Mouse (Mus musculus) right cerebral cortex, adult 18-20 months (tissue): ENCODE measurements at regions not wholly inside any gene's neighbourhood (a gene's known extent, or its start where the extent isn't known, plus 50 kb on each side); places are given as distances from the start of the nearest gene placed in this dataset.
A peak's percentile ranks its signal among the peaks of the same experiment; 100 is the strongest.

Experiments used
- DNase-seq: peaks from one replicate; pipeline ENCODE4 v3.0.0; 2022; ENCODE audit warnings: mixed read lengths

GRCm38 (mm10) chr8:9152313-9152925 lies 462.1 kb upstream of the Arglu1 start:
- DNase-seq = no peak

GRCm38 (mm10) chr8:9144362-9144761 lies 454.0 kb upstream of the Arglu1 start:
- DNase-seq = no peak

- DNase-seq = no peak
Observed at GRCm38 (mm10) chr8:9139781-9140180, 449.5 kb upstream of the Arglu1 start.

GRCm38 (mm10) chr8:9139059-9139620 lies 448.8 kb upstream of the Arglu1 start:
- no peak for DNase-seq

GRCm38 (mm10) chr8:9133758-9134157 lies 443.4 kb upstream of the Arglu1 start:
- no peak for DNase-seq

GRCm38 (mm10) chr8:9132612-9133218 lies 442.4 kb upstream of the Arglu1 start:
- DNase-seq = peak; percentile 19

GRCm38 (mm10) chr8:9131249-9131648 lies 440.9 kb upstream of the Arglu1 start:
- no peak for DNase-seq

GRCm38 (mm10) chr8:9124503-9124902 lies 434.2 kb upstream of the Arglu1 start:
- DNase-seq = no peak

- DNase-seq = no peak
Observed at GRCm38 (mm10) chr8:9117809-9118737, 427.8 kb upstream of the Arglu1 start.

GRCm38 (mm10) chr8:9095980-9096379 lies 405.7 kb upstream of the Arglu1 start:
- no peak for DNase-seq

GRCm38 (mm10) chr8:9094002-9094401 lies 403.7 kb upstream of the Arglu1 start:
- DNase-seq = no peak

- DNase-seq = no peak
Observed at GRCm38 (mm10) chr8:9093356-9093755, 403.0 kb upstream of the Arglu1 start.

- no peak for DNase-seq
Observed at GRCm38 (mm10) chr8:9072724-9073123, 382.4 kb upstream of the Arglu1 start.

- no peak for DNase-seq
Observed at GRCm38 (mm10) chr8:9072286-9072685, 382.0 kb upstream of the Arglu1 start.

- DNase-seq = no peak
Observed at GRCm38 (mm10) chr8:9070953-9071352, 380.6 kb upstream of the Arglu1 start.

GRCm38 (mm10) chr8:9069845-9070244 lies 379.5 kb upstream of the Arglu1 start:
- DNase-seq = no peak

GRCm38 (mm10) chr8:9067731-9068130 lies 377.4 kb upstream of the Arglu1 start:
- DNase-seq = no peak

GRCm38 (mm10) chr8:9060166-9060565 lies 369.8 kb upstream of the Arglu1 start:
- DNase-seq = peak; percentile 38

GRCm38 (mm10) chr8:9055416-9055819 lies 365.1 kb upstream of the Arglu1 start:
- DNase-seq = no peak

GRCm38 (mm10) chr8:9054801-9055200 lies 364.5 kb upstream of the Arglu1 start:
- DNase-seq = no peak

GRCm38 (mm10) chr8:9051699-9052098 lies 361.4 kb upstream of the Arglu1 start:
- no peak for DNase-seq

GRCm38 (mm10) chr8:9050740-9051475 lies 360.6 kb upstream of the Arglu1 start:
- no peak for DNase-seq

GRCm38 (mm10) chr8:9048116-9048515 lies 357.8 kb upstream of the Arglu1 start:
- DNase-seq = no peak
